Mouse (Mus musculus): ENCODE measurements around the gene Ddah2. TPM values are rescaled to one million over a fixed set of nuclear protein-coding genes. Genes with fewer than 3 reads are reported as not detected.
A peak's percentile ranks its signal among the peaks of the same experiment; 100 is the strongest.

Ddah2 gene
- polyA plus RNA-seq, 1 experiment from 2014 or later: 614 TPM

DNA sequence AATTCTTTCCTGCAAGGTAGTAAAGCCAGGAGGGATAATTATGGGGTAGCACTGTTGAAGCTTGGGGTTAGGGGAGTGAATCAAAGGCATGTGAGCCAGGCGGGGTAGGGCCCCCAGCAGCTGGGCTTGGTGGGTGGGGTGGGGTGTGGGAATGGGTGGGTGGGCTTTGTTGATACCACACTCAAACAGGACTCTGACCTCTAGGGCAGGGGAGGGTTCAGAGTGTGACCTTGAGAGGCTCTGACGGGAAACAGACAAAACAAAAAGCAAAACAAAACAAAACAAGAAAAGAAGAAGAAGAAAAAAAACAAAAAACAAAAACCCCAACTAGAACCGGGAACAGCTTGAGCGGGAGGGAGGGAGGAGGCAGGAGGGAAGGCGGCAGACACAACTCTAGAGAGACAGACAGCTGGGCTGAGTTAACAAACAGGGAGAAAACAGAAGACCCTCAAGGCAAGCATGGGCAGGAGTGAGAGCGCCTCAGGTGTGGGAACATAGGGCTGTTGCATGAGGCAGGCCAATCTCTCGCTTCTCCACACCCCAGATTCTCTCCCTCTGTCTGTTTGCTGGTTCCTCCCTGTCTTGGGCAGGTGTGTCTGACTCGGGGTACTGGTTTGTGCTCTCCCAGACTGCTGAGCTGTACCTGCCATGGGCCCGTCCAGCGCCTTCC lies 17.8 kb downstream of the Ddah2 start, which contains the start of gene Ly6g6e:
Gene Ly6g6e (plus strand): TSS at position 396 of the 670 bp plus-strand sequence.
- H3K4me1 ChIP-seq (replicated peaks; ENCODE audit: control insufficient read depth, insufficient read depth, low read length): 0 out of 2 replicates have a peak, but pooled peaks cover 7% of the 10 kb centered on the region
- no peak within 1 kb of the TSS; the same call in 1 of the 2 replicates for H3K4me3 ChIP-seq (ENCODE audit: low read depth, low read length)
- no peaks in the 10 kb centered on the region for H3K9me3 ChIP-seq (ENCODE audit: control insufficient read depth, low read length)
- H3K27me3 ChIP-seq (ENCODE audit: control insufficient read depth, insufficient read depth, low read length): no peaks in the 10 kb centered on the region
- DNase-seq (ENCODE audit: low spot score) (no peak), ATAC-seq (ENCODE audit: low FRiP score) (no peak)
- peak within 1 kb of the TSS; percentile 26 for H3K4me2 ChIP-seq (replicated peaks; ENCODE audit: low read depth, low read length)
- H3K27ac ChIP-seq (ENCODE audit: low read depth, low read length): no peak within 1 kb of the TSS
- peak within 1 kb of the TSS; percentile 25 for H3K9ac ChIP-seq (ENCODE audit: low read depth, low read length)
- WGBS: 30% methylated on average over 10 of the region's 10 CpGs
- no peaks in the 10 kb centered on the region for H3K36me3 ChIP-seq (ENCODE audit: control insufficient read depth, insufficient read depth, low read length)

DNA sequence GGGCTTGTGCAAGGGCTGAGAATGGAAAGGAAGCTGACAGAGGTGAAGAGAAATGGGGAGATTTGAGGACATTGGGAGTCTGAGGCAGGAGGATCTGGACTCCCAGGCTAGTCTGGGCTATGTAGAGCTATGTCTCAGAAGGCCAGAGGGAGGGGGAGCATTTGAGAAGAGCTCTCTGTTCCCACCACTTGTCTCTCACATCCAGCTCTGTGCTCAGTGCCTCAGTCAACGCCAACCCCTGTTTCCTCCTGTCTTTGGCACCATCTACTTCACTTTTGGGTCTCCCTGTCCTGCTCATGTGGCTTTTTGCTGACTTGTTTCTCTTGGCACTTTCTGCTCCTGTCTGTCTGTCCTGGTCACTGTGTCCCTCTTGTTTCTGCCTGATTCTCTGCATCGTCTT lies 18.4 kb downstream of the Ddah2 start:
- Histone ChIP-seq H3K4me3 (ENCODE audit: low read depth, low read length) (no peak overlapping the region; the same call in 1 of the 2 replicates), H3K27me3 (ENCODE audit: control insufficient read depth, insufficient read depth, low read length) (no peaks in the 10 kb centered on the region), H3K9ac (ENCODE audit: low read depth, low read length) (peak overlapping the region; percentile 25), H3K36me3 (ENCODE audit: control insufficient read depth, insufficient read depth, low read length) (no peaks in the 10 kb centered on the region), H3K4me2 (replicated peaks; ENCODE audit: low read depth, low read length) (peak overlapping the region; percentile 26), H3K9me3 (ENCODE audit: control insufficient read depth, low read length) (no peaks in the 10 kb centered on the region), H3K27ac (ENCODE audit: low read depth, low read length) (no peak overlapping the region), H3K4me1 (replicated peaks; ENCODE audit: control insufficient read depth, insufficient read depth, low read length) (0 out of 2 replicates have a peak, but pooled peaks cover 7% of the 10 kb centered on the region)
- 37% methylated on average over 2 of the region's 2 CpGs for WGBS
- no peak for ATAC-seq (ENCODE audit: low FRiP score)
- DNase-seq (ENCODE audit: low spot score): peak; percentile 22

DNA sequence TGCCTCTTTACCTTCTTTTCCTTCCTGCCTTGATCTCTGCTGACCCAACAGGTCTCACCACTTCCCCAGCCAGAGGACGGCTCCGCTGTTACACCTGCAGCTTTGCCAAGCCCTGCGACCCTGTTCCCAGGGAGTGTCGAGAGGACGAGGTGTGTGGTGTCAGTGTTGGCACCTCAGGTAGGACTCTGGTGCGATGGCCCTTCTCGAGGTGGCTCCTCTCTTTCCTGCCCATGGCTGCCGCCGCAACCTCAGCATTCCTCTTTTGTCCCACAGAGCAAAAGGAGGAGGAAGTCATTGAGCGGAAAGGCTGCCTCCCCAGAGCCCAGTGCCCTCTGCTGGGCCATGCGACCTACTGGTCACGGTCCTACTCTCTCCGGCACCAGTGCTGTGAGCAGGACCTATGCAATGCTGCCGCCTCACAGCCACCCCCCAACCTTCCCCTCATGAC lies 19.0 kb downstream of the Ddah2 start, which contains the start of gene Ly6g6d:
Gene Ly6g6d (minus strand): TSS at position 280 of the 448 bp plus-strand sequence.
- ATAC-seq (ENCODE audit: low FRiP score) (peak; percentile 33; the same call in 1 of the 2 replicates), DNase-seq (ENCODE audit: low spot score) (peak; percentile 53)
- Histone ChIP-seq H3K4me2 (replicated peaks; ENCODE audit: low read depth, low read length) (peak within 1 kb of the TSS; percentile 26), H3K9me3 (ENCODE audit: control insufficient read depth, low read length) (no peaks in the 10 kb centered on the region), H3K36me3 (ENCODE audit: control insufficient read depth, insufficient read depth, low read length) (no peaks in the 10 kb centered on the region), H3K4me1 (replicated peaks; ENCODE audit: control insufficient read depth, insufficient read depth, low read length) (0 out of 2 replicates have a peak, but pooled peaks cover 7% of the 10 kb centered on the region), H3K27me3 (ENCODE audit: control insufficient read depth, insufficient read depth, low read length) (no peaks in the 10 kb centered on the region), H3K4me3 (ENCODE audit: low read depth, low read length) (no peak within 1 kb of the TSS; the same call in 1 of the 2 replicates), H3K27ac (ENCODE audit: low read depth, low read length) (no peak within 1 kb of the TSS), H3K9ac (ENCODE audit: low read depth, low read length) (peak within 1 kb of the TSS; percentile 25)
- 9% methylated on average over 14 of the region's 14 CpGs for WGBS

DNA sequence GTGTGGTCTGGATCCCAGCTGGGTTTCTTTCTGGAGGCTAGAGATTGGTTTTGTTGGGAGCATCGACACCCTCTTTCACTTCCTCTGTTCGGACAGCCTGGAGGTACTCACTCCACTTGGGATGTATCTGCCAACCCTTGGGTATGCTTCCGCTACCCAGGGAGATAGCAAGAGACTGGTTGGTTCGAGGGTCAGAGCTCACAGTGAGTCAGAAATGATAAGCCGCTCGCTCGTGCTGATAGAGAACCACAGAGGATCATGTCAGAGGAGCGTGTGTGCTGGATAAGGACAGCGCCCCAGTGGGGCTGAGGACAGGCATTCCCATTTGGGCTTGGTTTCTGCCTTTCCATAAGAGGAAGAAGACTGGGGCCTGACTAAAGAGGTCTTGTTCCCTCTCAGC lies 20.9 kb downstream of the Ddah2 start:
- no peak for DNase-seq (ENCODE audit: low spot score)
- 74% methylated on average over 9 of the region's 9 CpGs for WGBS
- Histone ChIP-seq H3K4me1 (replicated peaks; ENCODE audit: control insufficient read depth, insufficient read depth, low read length) (0 out of 2 replicates have a peak, but pooled peaks cover 7% of the 10 kb centered on the region), H3K4me2 (replicated peaks; ENCODE audit: low read depth, low read length) (no peak overlapping the region), H3K36me3 (ENCODE audit: control insufficient read depth, insufficient read depth, low read length) (no peaks in the 10 kb centered on the region), H3K27ac (ENCODE audit: low read depth, low read length) (no peak overlapping the region), H3K9me3 (ENCODE audit: control insufficient read depth, low read length) (no peaks in the 10 kb centered on the region), H3K4me3 (ENCODE audit: low read depth, low read length) (no peak overlapping the region), H3K27me3 (ENCODE audit: control insufficient read depth, insufficient read depth, low read length) (no peaks in the 10 kb centered on the region), H3K9ac (ENCODE audit: low read depth, low read length) (0 out of 2 replicates have a peak overlapping the region, but pooled peaks have one; percentile 21)
- no peak for ATAC-seq (ENCODE audit: low FRiP score)

DNA sequence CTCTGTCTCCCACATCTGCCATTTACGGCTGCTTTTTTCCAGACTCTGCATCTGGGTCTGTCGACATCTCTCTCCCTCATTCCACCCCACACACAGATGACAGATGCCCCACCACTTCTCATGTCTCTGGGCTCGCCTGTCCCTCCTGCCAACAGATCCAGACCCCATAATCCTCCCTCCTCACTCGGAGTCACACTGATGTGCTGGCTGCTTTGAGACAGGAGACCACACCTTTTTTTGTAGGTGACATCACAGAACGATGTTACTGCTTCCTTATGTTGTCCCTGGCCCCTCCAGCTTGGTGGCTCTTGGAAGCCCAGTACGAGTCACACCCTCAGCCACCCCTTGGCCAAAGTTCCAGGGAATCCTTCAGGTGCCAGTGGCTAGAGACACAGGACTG lies 21.4 kb downstream of the Ddah2 start:
- Histone ChIP-seq H3K4me2 (replicated peaks; ENCODE audit: low read depth, low read length) (no peak overlapping the region), H3K27me3 (ENCODE audit: control insufficient read depth, insufficient read depth, low read length) (no peaks in the 10 kb centered on the region), H3K36me3 (ENCODE audit: control insufficient read depth, insufficient read depth, low read length) (no peaks in the 10 kb centered on the region), H3K4me3 (ENCODE audit: low read depth, low read length) (no peak overlapping the region), H3K9me3 (ENCODE audit: control insufficient read depth, low read length) (no peaks in the 10 kb centered on the region), H3K9ac (ENCODE audit: low read depth, low read length) (0 out of 2 replicates have a peak overlapping the region, but pooled peaks have one; percentile 21), H3K27ac (ENCODE audit: low read depth, low read length) (no peak overlapping the region), H3K4me1 (replicated peaks; ENCODE audit: control insufficient read depth, insufficient read depth, low read length) (0 out of 2 replicates have a peak, but pooled peaks cover 7% of the 10 kb centered on the region)
- ATAC-seq (ENCODE audit: low FRiP score): no peak
- no peak for DNase-seq (ENCODE audit: low spot score)
- 71% methylated on average over 6 of the region's 6 CpGs for WGBS

DNA sequence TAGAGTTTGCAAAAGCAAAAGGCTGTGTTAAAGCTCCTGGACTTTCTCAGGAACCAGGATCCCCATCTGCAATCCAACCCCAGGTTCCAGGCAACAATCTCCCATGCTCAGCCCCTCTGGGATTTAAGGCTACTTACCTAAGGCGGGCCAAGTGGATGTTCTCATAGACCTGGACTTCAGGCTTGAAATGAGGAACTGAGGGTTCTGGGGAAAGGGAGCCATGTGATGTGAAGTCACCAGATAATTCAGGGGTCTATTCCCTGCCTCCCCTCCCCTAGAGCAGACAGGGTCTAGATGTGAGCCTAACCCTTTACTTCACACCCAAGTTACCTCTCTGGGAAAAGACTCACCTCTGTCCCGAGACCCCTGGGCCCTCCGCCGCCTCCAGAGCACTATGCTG lies 21.9 kb downstream of the Ddah2 start:
- H3K4me3 ChIP-seq (ENCODE audit: low read depth, low read length): no peak overlapping the region
- H3K27ac ChIP-seq (ENCODE audit: low read depth, low read length): no peak overlapping the region
- H3K4me1 ChIP-seq (replicated peaks; ENCODE audit: control insufficient read depth, insufficient read depth, low read length): 0 out of 2 replicates have a peak, but pooled peaks cover 7% of the 10 kb centered on the region
- DNase-seq (ENCODE audit: low spot score) (no peak), ATAC-seq (ENCODE audit: low FRiP score) (no peak)
- 62% methylated on average over 4 of the region's 4 CpGs for WGBS
- no peak overlapping the region for H3K9ac ChIP-seq (ENCODE audit: low read depth, low read length)
- H3K36me3 ChIP-seq (ENCODE audit: control insufficient read depth, insufficient read depth, low read length): no peaks in the 10 kb centered on the region
- no peak overlapping the region for H3K4me2 ChIP-seq (replicated peaks; ENCODE audit: low read depth, low read length)
- H3K9me3 ChIP-seq (ENCODE audit: control insufficient read depth, low read length): no peaks in the 10 kb centered on the region
- H3K27me3 ChIP-seq (ENCODE audit: control insufficient read depth, insufficient read depth, low read length): no peaks in the 10 kb centered on the region

DNA sequence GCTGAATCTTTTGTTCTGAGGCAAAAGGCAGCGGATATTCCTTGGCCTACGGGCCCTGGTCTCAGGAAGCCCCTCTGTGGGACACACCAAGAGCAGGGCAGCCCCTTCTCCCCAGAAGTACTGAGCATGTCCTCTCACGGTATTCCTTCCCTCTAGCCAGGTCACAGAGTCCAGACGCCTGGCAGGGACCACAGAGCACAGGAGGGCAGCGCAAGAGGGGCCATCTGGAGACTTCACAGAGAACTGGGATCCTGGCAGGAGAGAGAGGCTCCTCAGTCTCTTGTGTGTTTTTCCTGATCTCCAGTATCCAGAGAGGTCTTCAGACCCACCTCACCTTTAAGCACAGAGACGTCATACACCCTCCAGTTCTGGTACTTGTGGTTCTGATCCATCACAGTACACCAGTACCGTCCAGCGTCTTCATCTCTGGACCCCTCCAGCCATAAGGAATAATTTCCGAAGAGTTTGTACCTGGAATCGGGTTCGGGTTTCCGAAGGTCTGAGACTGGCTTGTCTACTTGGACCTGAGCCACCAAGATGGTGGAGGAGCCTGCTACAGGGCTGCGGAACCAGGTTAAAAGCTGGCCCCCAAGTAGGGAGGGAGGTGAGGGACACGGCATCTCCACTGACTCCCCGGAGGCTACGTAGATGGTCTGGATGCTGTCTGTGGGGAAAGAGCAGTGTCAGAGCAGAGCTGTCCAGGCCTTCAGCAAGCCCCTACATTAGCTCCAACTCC lies 24.2 kb downstream of the Ddah2 start:
- Histone ChIP-seq H3K4me3 (ENCODE audit: low read depth, low read length) (no peak overlapping the region), H3K9ac (ENCODE audit: low read depth, low read length) (no peak overlapping the region), H3K4me1 (replicated peaks; ENCODE audit: control insufficient read depth, insufficient read depth, low read length) (0 out of 2 replicates have a peak, but pooled peaks cover 2% of the 10 kb centered on the region), H3K27me3 (ENCODE audit: control insufficient read depth, insufficient read depth, low read length) (no peaks in the 10 kb centered on the region), H3K27ac (ENCODE audit: low read depth, low read length) (no peak overlapping the region), H3K9me3 (ENCODE audit: control insufficient read depth, low read length) (no peaks in the 10 kb centered on the region), H3K4me2 (replicated peaks; ENCODE audit: low read depth, low read length) (no peak overlapping the region), H3K36me3 (ENCODE audit: control insufficient read depth, insufficient read depth, low read length) (no peaks in the 10 kb centered on the region)
- no peak for ATAC-seq (ENCODE audit: low FRiP score)
- 86% methylated on average over 16 of the region's 16 CpGs for WGBS
- DNase-seq (ENCODE audit: low spot score): no peak

DNA sequence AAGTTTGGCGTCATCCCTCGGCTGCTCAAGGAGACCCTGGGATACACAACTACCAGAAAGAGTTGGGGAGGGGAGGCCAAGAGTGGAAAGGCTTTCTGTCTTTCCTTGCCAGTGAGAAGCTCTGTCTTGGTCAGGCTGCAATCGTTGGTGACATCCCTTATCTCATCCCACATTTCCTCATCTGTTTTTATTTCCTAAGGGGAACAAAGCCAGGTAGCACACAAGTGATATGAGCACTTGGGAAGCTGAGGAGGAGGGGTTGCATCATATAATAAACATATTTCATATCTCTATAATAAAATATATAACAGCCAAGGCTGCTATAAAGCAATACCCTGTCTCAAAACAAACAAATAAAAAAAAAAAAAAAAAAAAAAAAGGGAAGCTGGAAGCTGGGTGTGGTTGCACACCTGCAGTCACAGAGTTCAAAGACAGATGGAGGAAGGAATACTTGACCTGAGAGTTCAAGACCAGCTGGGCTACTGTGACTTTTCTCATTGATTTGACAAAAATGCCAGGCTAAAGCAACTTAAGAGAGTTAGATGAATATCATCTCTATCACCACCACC lies 25.2 kb downstream of the Ddah2 start:
- H3K9me3 ChIP-seq (ENCODE audit: control insufficient read depth, low read length): no peaks in the 10 kb centered on the region
- no peak overlapping the region for H3K9ac ChIP-seq (ENCODE audit: low read depth, low read length)
- no peaks in the 10 kb centered on the region for H3K4me1 ChIP-seq (replicated peaks; ENCODE audit: control insufficient read depth, insufficient read depth, low read length)
- no peak overlapping the region for H3K4me3 ChIP-seq (ENCODE audit: low read depth, low read length)
- no peak overlapping the region for H3K27ac ChIP-seq (ENCODE audit: low read depth, low read length)
- DNase-seq (ENCODE audit: low spot score) (no peak), ATAC-seq (ENCODE audit: low FRiP score) (no peak)
- H3K4me2 ChIP-seq (replicated peaks; ENCODE audit: low read depth, low read length): no peak overlapping the region
- 86% methylated on average over 3 of the region's 3 CpGs for WGBS
- H3K27me3 ChIP-seq (ENCODE audit: control insufficient read depth, insufficient read depth, low read length): no peaks in the 10 kb centered on the region
- H3K36me3 ChIP-seq (ENCODE audit: control insufficient read depth, insufficient read depth, low read length): no peaks in the 10 kb centered on the region

All from hindbrain, embryonic 11.5 days (tissue).